Mouse (Mus musculus) liver, embryonic 15.5 days (tissue): ENCODE data around the gene Pigv. TPM values are rescaled to one million over a fixed set of nuclear protein-coding genes. Genes with fewer than 3 reads are reported as not detected.

ENCODE experiments used
- ATAC-seq: fragments of 200-750 bp; cut with Nextera tagmentation; 2 replicates; pipeline ENCODE4 v1.8.0; 2017; ENCODE audit warnings: moderate number of reproducible peaks, mild to moderate bottlenecking, moderate library complexity; ENCODE audit not compliant: insufficient read depth
- H3K27ac ChIP-seq: fragments of 300-500 bp; sonication (generic); replicated peaks from 2 replicates; pipeline ENCODE4 v1.5.1; 2015; ENCODE audit warnings: mild to moderate bottlenecking, inconsistent platforms
- H3K27me3 ChIP-seq: fragments of 300-500 bp; sonication (generic); 2 replicates; pipeline ENCODE4 v1.6.1; 2015; ENCODE audit warnings: mild to moderate bottlenecking, inconsistent platforms
- H3K36me3 ChIP-seq: fragments of 300-500 bp; sonication (generic); replicated peaks from 2 replicates; pipeline ENCODE4 v1.6.1; 2015; ENCODE audit warnings: moderate library complexity, mild to moderate bottlenecking, inconsistent platforms
- H3K4me1 ChIP-seq: fragments of 300-500 bp; sonication (generic); replicated peaks from 2 replicates; pipeline ENCODE4 v1.6.1; 2015; ENCODE audit warnings: inconsistent platforms
- H3K4me2 ChIP-seq: fragments of 300-500 bp; sonication (generic); 2 replicates; pipeline ENCODE4 v1.6.1; 2015; ENCODE audit warnings: moderate library complexity, mild to moderate bottlenecking, inconsistent platforms
- H3K4me3 ChIP-seq: fragments of 300-500 bp; sonication (generic); replicated peaks from 2 replicates; pipeline ENCODE4 v1.5.1; 2015; ENCODE audit warnings: mild to moderate bottlenecking, inconsistent platforms
- H3K9ac ChIP-seq: fragments of 300-500 bp; sonication (generic); 2 replicates; pipeline ENCODE4 v1.6.1; 2015; ENCODE audit warnings: moderate library complexity, mild to moderate bottlenecking, inconsistent platforms
- H3K9me3 ChIP-seq: fragments of 300-500 bp; sonication (generic); replicated peaks from 2 replicates; pipeline ENCODE4 v1.6.1; 2016; ENCODE audit warnings: inconsistent platforms
- WGBS: fragments of 180-500 bp; shearing (Covaris S2); methylation state at CpG from one replicate; pipeline ENCODE4 v1.1.7; 2015; ENCODE audit warnings: mixed read lengths; ENCODE audit not compliant: insufficient replicate concordance; 5-methylcytosine and 5-hydroxymethylcytosine counted together
- microRNA-seq: library from miRNA; unstranded; fragments of <30 nt; microRNA quantifications from one replicate; pipeline ENCODE4, GENCODE M21; 2016
- polyA plus RNA-seq: library from polyadenylated mRNA; unstranded; fragments of >200 nt; fragmentation: Nextera tagmentation; extraction: Ambion mirVana; gene quantifications from 2 replicates; pipeline ENCODE4 v1.2.1, GENCODE M21; 2015

Gene Pigv
- polyA plus RNA-seq, 1 experiment from 2014 or later, result 5.5 TPM

DNA sequence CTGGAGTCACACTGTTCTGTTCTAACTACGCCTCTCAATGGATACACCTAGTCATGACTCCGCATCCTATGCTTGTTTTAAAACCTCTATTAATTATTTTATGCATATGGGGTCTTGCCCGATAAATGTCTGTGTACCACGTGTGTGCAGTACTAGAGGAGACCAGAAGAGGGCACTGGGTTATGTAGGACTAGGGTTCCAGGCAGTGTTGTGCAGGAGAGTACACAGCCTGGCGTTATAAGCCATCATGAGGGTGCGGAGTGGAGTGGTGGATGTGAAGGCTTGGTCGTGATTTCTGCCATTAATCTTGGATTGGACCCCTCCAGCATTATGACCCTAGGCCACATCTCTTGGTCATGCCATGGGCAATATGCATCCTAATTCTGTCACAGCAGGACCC, 60.0 kb downstream of the Pigv start:
- peaks cover 23% of the 10 kb centered on the region for H3K4me1 ChIP-seq
- 85% methylated on average over 7 of the region's 7 CpGs for WGBS
- H3K4me3 ChIP-seq, result no peak overlapping the region
- H3K9ac ChIP-seq, result no peak overlapping the region
- H3K36me3 ChIP-seq, result peaks cover 27% of the 10 kb centered on the region
- no peak overlapping the region for H3K27ac ChIP-seq
- ATAC-seq, result no peak
- no peaks in the 10 kb centered on the region for H3K27me3 ChIP-seq
- no peaks in the 10 kb centered on the region for H3K9me3 ChIP-seq
- H3K4me2 ChIP-seq, result no peak overlapping the region

DNA sequence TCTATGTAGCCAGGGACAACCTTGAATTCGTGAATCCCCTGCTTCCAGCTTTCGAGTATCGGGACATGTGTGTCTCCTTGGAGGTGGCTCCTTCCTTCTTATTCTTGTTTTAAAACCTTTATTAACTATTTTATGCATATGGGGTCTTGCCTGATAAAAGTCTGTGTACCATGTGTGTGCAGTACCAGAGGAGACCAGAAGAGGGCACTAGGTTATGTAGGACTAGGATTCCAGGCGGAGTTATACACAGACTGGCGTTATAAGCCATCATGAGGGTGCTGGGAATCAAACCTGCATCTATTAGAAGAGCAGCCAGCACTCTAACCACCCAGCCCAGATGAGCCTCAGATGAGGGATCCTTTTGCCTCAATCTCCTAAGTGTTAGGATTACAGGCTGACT, 60.6 kb downstream of the Pigv start:
- Histone ChIP-seq H3K4me3 (no peak overlapping the region), H3K9ac (no peak overlapping the region), H3K27me3 (no peaks in the 10 kb centered on the region), H3K27ac (no peak overlapping the region), H3K4me1 (peaks cover 23% of the 10 kb centered on the region), H3K4me2 (no peak overlapping the region), H3K9me3 (no peaks in the 10 kb centered on the region), H3K36me3 (peaks cover 27% of the 10 kb centered on the region)
- ATAC-seq, result no peak
- WGBS, result 91% methylated on average over 5 of the region's 5 CpGs

Small RNA genes lying within 50 kb of the gene (microRNA-seq; reads per million reads assigned to microRNA genes)
- gene Mir7227, result 2.0 reads per million

Other genes starting within 250 kb of the Pigv start
- 0.15 and 0.21 TPM in 2 replicates for gene Tent5b, start 192.5 kb downstream of the Pigv start, polyA plus RNA-seq
- gene Trnp1, start 174.1 kb downstream of the Pigv start, polyA plus RNA-seq, result 0.06 TPM in 1 of 2 replicates, not detected in the other
- gene Kdf1, start 153.7 kb downstream of the Pigv start, polyA plus RNA-seq, result 1.0 and 1.5 TPM in 2 replicates
- gene Nudc, start 126.7 kb downstream of the Pigv start, polyA plus RNA-seq, result 116 TPM in 2 replicates
- 0.97 and 1.2 TPM in 2 replicates for gene Nr0b2, start 119.3 kb downstream of the Pigv start, polyA plus RNA-seq
- gene Gpatch3, start 97.9 kb downstream of the Pigv start, polyA plus RNA-seq, result 3.8 and 4.9 TPM in 2 replicates
- gene Gpn2, start 88.3 kb downstream of the Pigv start, polyA plus RNA-seq, result 8.6 and 10.8 TPM in 2 replicates
- gene Sfn, start 70.5 kb downstream of the Pigv start, polyA plus RNA-seq, result 0.47 and 0.69 TPM in 2 replicates
- gene Zdhhc18, start 22.5 kb downstream of the Pigv start, polyA plus RNA-seq, result 1.2 and 1.9 TPM in 2 replicates
- gene Arid1a, start 84.1 kb upstream of the Pigv start, polyA plus RNA-seq, result 7.6 and 9.3 TPM in 2 replicates
- gene Rps6ka1, start 215.2 kb upstream of the Pigv start, polyA plus RNA-seq, result 68.0 and 77.2 TPM in 2 replicates